Mouse (Mus musculus): Measurements from ENCODE around the gene Zmynd10. TPM values are rescaled to one million over a fixed set of nuclear protein-coding genes. Genes with fewer than 3 reads are reported as not detected.

Gene Zmynd10
- 2.2 and 3.2 TPM in 2 replicates for polyA plus RNA-seq (2015; fragmentation: Nextera tagmentation; extraction: Ambion mirVana)

- H3K27ac ChIP-seq (ENCODE audit: low read length) = peak within 1 kb of the TSS; percentile 44
- 0 out of 2 replicates have a peak within 1 kb of the TSS, but pooled peaks have one; percentile 32 for H3K9ac ChIP-seq (replicated peaks; ENCODE audit: low read depth, low read length)
- WGBS = 2% methylated on average over 20 of the region's 20 CpGs
- peaks cover 23% of the 10 kb centered on the region for H3K27me3 ChIP-seq (replicated peaks; ENCODE audit: control insufficient read depth, insufficient read depth, low read length)
- peaks cover 46% of the 10 kb centered on the region for H3K4me1 ChIP-seq (replicated peaks; ENCODE audit: control insufficient read depth, insufficient read depth, low read length)
- peak; percentile 68 for ATAC-seq
- H3K4me3 ChIP-seq (replicated peaks; ENCODE audit: low read length) = peak within 1 kb of the TSS; percentile 31
- H3K36me3 ChIP-seq (ENCODE audit: control insufficient read depth, insufficient read depth) = peaks cover 9% of the 10 kb centered on the region
- no peaks in the 10 kb centered on the region for H3K9me3 ChIP-seq (ENCODE audit: control insufficient read depth, low read length)
- peak within 1 kb of the TSS; percentile 55 for H3K4me2 ChIP-seq (ENCODE audit: low read length)
Measured at GRCm38 (mm10) chr9:107547026-107547425, at the start of gene Zmynd10. Zmynd10 (plus strand) TSS chr9:107547298.

GRCm38 (mm10) chr9:107500708-107501286 is 46.3 kb upstream of the Zmynd10 start:
- ATAC-seq = no peak
- no peak overlapping the region for H3K27ac ChIP-seq (ENCODE audit: low read length)
- H3K4me1 ChIP-seq (replicated peaks; ENCODE audit: control insufficient read depth, insufficient read depth, low read length) = peaks cover 15% of the 10 kb centered on the region
- H3K9ac ChIP-seq (replicated peaks; ENCODE audit: low read depth, low read length) = no peak overlapping the region
- H3K9me3 ChIP-seq (ENCODE audit: control insufficient read depth, low read length) = no peaks in the 10 kb centered on the region
- WGBS = 93% methylated on average over 3 of the region's 3 CpGs
- no peak overlapping the region for H3K4me3 ChIP-seq (replicated peaks; ENCODE audit: low read length)
- H3K27me3 ChIP-seq (replicated peaks; ENCODE audit: control insufficient read depth, insufficient read depth, low read length) = no peaks in the 10 kb centered on the region
- no peak overlapping the region for H3K4me2 ChIP-seq (ENCODE audit: low read length)
- no peaks in the 10 kb centered on the region for H3K36me3 ChIP-seq (ENCODE audit: control insufficient read depth, insufficient read depth)

GRCm38 (mm10) chr9:107502131-107502846 is 44.8 kb upstream of the Zmynd10 start:
- Histone ChIP-seq H3K9me3 (ENCODE audit: control insufficient read depth, low read length) (no peaks in the 10 kb centered on the region), H3K27ac (ENCODE audit: low read length) (no peak overlapping the region), H3K4me1 (replicated peaks; ENCODE audit: control insufficient read depth, insufficient read depth, low read length) (peaks cover 28% of the 10 kb centered on the region), H3K9ac (replicated peaks; ENCODE audit: low read depth, low read length) (no peak overlapping the region), H3K4me2 (ENCODE audit: low read length) (no peak overlapping the region), H3K4me3 (replicated peaks; ENCODE audit: low read length) (no peak overlapping the region), H3K27me3 (replicated peaks; ENCODE audit: control insufficient read depth, insufficient read depth, low read length) (no peaks in the 10 kb centered on the region), H3K36me3 (ENCODE audit: control insufficient read depth, insufficient read depth) (no peaks in the 10 kb centered on the region)
- ATAC-seq = no peak
- 72% methylated on average over 12 of the region's 12 CpGs for WGBS

- 30% methylated on average over 19 of the region's 19 CpGs for WGBS
Measured at GRCm38 (mm10) chr9:107504662-107505537, 42.2 kb upstream of the Zmynd10 start.

GRCm38 (mm10) chr9:107508266-107508665 is 38.8 kb upstream of the Zmynd10 start:
- no peak overlapping the region for H3K9ac ChIP-seq (replicated peaks; ENCODE audit: low read depth, low read length)
- no peaks in the 10 kb centered on the region for H3K36me3 ChIP-seq (ENCODE audit: control insufficient read depth, insufficient read depth)
- H3K4me3 ChIP-seq (replicated peaks; ENCODE audit: low read length) = no peak overlapping the region
- 33% methylated on average over 10 of the region's 10 CpGs for WGBS
- H3K4me1 ChIP-seq (replicated peaks; ENCODE audit: control insufficient read depth, insufficient read depth, low read length) = peaks cover 64% of the 10 kb centered on the region
- H3K4me2 ChIP-seq (ENCODE audit: low read length) = no peak overlapping the region
- peak; percentile 68 for ATAC-seq
- no peaks in the 10 kb centered on the region for H3K9me3 ChIP-seq (ENCODE audit: control insufficient read depth, low read length)
- peak overlapping the region; percentile 39 for H3K27ac ChIP-seq (ENCODE audit: low read length)
- no peaks in the 10 kb centered on the region for H3K27me3 ChIP-seq (replicated peaks; ENCODE audit: control insufficient read depth, insufficient read depth, low read length)

More at GRCm38 (mm10) chr9:107504662-107505537, 42.2 kb upstream of the Zmynd10 start:
- no peaks in the 10 kb centered on the region for H3K9me3 ChIP-seq (ENCODE audit: control insufficient read depth, low read length)
- peak; percentile 59 for ATAC-seq
- peaks cover 50% of the 10 kb centered on the region for H3K4me1 ChIP-seq (replicated peaks; ENCODE audit: control insufficient read depth, insufficient read depth, low read length)
- H3K9ac ChIP-seq (replicated peaks; ENCODE audit: low read depth, low read length) = no peak overlapping the region
- no peaks in the 10 kb centered on the region for H3K27me3 ChIP-seq (replicated peaks; ENCODE audit: control insufficient read depth, insufficient read depth, low read length)
- H3K36me3 ChIP-seq (ENCODE audit: control insufficient read depth, insufficient read depth) = no peaks in the 10 kb centered on the region
- H3K4me3 ChIP-seq (replicated peaks; ENCODE audit: low read length) = no peak overlapping the region
- 0 out of 2 replicates have a peak overlapping the region, but pooled peaks have one; percentile 49 for H3K27ac ChIP-seq (ENCODE audit: low read length)
- no peak overlapping the region for H3K4me2 ChIP-seq (ENCODE audit: low read length)

GRCm38 (mm10) chr9:107510384-107511100 is 36.6 kb upstream of the Zmynd10 start:
- no peaks in the 10 kb centered on the region for H3K36me3 ChIP-seq (ENCODE audit: control insufficient read depth, insufficient read depth)
- H3K27ac ChIP-seq (ENCODE audit: low read length) = no peak overlapping the region
- H3K9ac ChIP-seq (replicated peaks; ENCODE audit: low read depth, low read length) = no peak overlapping the region
- H3K4me2 ChIP-seq (ENCODE audit: low read length) = no peak overlapping the region
- no peak overlapping the region for H3K4me3 ChIP-seq (replicated peaks; ENCODE audit: low read length)
- H3K9me3 ChIP-seq (ENCODE audit: control insufficient read depth, low read length) = no peaks in the 10 kb centered on the region
- no peak for ATAC-seq
- H3K4me1 ChIP-seq (replicated peaks; ENCODE audit: control insufficient read depth, insufficient read depth, low read length) = peaks cover 54% of the 10 kb centered on the region
- 83% methylated on average over 14 of the region's 14 CpGs for WGBS
- H3K27me3 ChIP-seq (replicated peaks; ENCODE audit: control insufficient read depth, insufficient read depth, low read length) = no peaks in the 10 kb centered on the region

GRCm38 (mm10) chr9:107511436-107511835 is 35.7 kb upstream of the Zmynd10 start:
- Histone ChIP-seq H3K4me1 (replicated peaks; ENCODE audit: control insufficient read depth, insufficient read depth, low read length) (peaks cover 47% of the 10 kb centered on the region), H3K9me3 (ENCODE audit: control insufficient read depth, low read length) (no peaks in the 10 kb centered on the region), H3K9ac (replicated peaks; ENCODE audit: low read depth, low read length) (no peak overlapping the region), H3K4me3 (replicated peaks; ENCODE audit: low read length) (no peak overlapping the region), H3K27me3 (replicated peaks; ENCODE audit: control insufficient read depth, insufficient read depth, low read length) (no peaks in the 10 kb centered on the region), H3K27ac (ENCODE audit: low read length) (no peak overlapping the region), H3K36me3 (ENCODE audit: control insufficient read depth, insufficient read depth) (no peaks in the 10 kb centered on the region), H3K4me2 (ENCODE audit: low read length) (no peak overlapping the region)
- 40% methylated on average over 8 of the region's 8 CpGs for WGBS
- no peak for ATAC-seq

GRCm38 (mm10) chr9:107512326-107512725 is 34.8 kb upstream of the Zmynd10 start:
- no peak overlapping the region for H3K4me2 ChIP-seq (ENCODE audit: low read length)
- peaks cover 38% of the 10 kb centered on the region for H3K4me1 ChIP-seq (replicated peaks; ENCODE audit: control insufficient read depth, insufficient read depth, low read length)
- ATAC-seq = no peak
- WGBS = 32% methylated on average over 16 of the region's 16 CpGs
- H3K4me3 ChIP-seq (replicated peaks; ENCODE audit: low read length) = no peak overlapping the region
- no peaks in the 10 kb centered on the region for H3K9me3 ChIP-seq (ENCODE audit: control insufficient read depth, low read length)
- H3K9ac ChIP-seq (replicated peaks; ENCODE audit: low read depth, low read length) = no peak overlapping the region
- H3K36me3 ChIP-seq (ENCODE audit: control insufficient read depth, insufficient read depth) = no peaks in the 10 kb centered on the region
- H3K27ac ChIP-seq (ENCODE audit: low read length) = no peak overlapping the region
- no peaks in the 10 kb centered on the region for H3K27me3 ChIP-seq (replicated peaks; ENCODE audit: control insufficient read depth, insufficient read depth, low read length)

Data from forebrain, embryonic 16.5 days (tissue).